Mouse (Mus musculus): ENCODE data around the gene Tubgcp6. TPM values are rescaled to one million over a fixed set of nuclear protein-coding genes. Genes with fewer than 3 reads are reported as not detected.

Tubgcp6 gene
- total RNA-seq, 2 experiments from 2014 or later = 7.2 to 7.3 TPM

DNA sequence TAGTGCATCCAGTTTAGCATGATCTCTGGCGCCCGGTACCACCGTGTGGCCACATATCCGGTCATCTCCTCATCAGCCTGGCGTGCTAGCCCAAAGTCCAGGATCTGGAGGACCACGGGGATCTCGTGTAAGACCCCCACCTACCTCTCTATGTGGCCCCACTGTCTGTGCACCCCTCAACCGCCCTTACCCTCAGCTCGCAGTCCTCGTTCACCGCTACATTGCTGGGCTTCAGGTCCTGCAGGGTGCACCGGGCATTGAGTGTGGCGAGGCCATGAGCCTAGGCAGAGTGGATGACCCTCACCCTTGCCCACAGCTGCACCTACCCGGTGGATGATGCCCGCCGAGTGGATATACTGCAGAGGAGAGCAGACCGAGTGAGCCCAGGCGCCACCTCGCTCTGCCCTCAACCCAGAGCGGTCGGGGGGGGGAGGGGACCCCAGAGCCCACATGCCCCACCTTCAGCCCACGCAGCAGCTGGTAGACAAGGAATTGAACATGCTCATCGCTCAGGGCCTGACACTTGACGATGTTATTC is 23.0 kb upstream of the Tubgcp6 start:
- intact Hi-C loops (cut with DNase I; ENCODE audit: low total_unique reads) = no loop called here
- DNase-seq = no peak

- intact Hi-C loops (cut with DNase I; ENCODE audit: low total_unique reads) = no loop called here
- DNase-seq = no peak
Measured at GRCm38 (mm10) chr15:89144965-89145364, 22.1 kb upstream of the Tubgcp6 start.

DNA sequence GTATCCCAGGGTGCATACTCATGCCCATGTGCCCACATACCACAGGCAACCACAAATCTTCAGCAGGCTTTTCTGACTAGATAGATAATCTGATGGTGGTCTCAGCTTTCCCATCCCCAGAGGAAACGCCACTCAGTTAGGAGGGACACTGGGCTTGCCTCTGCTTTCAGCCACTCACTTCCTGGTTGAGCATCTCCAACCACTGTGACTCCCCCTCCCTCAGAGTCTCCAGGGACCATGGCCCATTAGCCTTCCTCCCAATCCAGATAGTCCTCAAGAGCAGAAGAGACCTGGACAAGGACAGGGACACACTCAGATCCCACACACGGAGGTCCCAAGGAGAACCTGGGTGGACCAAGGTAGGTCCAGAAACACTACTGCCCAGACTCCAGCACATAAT is 20.2 kb upstream of the Tubgcp6 start:
- no peak for DNase-seq
- intact Hi-C loops (cut with DNase I; ENCODE audit: low total_unique reads) = no loop called here

DNA sequence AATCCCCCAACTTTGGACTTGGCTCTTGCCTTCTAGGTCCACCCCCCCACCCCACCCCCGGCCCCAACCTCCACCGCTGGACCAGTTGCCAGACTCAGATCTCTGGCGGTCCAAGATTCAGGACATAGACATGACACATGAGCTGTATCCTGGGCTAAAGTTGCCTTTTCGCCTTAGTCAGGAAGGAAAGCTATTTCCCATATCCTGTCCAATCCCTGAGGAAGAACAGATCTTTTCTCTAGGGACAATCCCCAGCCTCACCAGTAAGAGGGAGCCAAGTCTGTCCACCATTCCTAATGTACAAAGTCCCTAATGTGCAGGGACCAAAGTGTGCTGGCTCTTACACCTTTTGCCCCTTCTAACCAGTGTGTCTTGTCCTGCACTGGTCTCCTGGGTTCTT is 19.0 kb upstream of the Tubgcp6 start:
- intact Hi-C loops (cut with DNase I; ENCODE audit: low total_unique reads) = no loop called here
- no peak for DNase-seq

GRCm38 (mm10) chr15:89141443-89141842 is 18.5 kb upstream of the Tubgcp6 start:
- intact Hi-C loops (cut with DNase I; ENCODE audit: low total_unique reads) = no loop called here

DNA sequence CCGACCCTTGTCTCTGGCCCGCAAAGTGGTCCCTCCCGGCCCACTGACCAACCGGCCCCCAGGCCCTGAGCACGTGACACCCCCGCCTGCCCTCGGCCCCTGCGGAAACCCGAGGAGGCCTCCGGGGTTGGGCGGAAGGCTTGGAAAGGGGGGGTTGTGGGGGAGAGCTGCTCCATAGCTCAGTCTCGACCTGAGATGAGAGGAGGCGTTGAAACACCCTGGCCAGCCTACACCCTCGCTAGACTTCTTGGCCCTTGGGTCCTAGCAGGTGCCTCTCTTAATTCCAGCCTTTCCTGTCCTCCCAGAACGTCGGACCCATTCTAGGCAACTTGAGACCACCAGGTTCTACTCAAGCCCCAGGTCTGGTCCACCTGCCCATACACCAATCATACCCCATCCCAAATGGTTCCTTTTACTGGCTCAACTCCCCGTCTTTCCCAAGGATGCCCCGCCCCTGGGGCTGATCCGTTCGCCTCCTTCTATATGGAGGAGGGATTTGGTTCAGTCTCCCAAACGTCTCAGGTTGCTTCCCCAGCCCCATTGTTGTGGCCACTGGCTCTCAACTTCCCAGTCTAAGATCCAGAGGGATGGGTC is 17.8 kb upstream of the Tubgcp6 start, which contains the start of gene Mapk12:
Gene Mapk12, minus strand, starts transcription at position 45 of the 594 bp plus-strand sequence.
- intact Hi-C loops (cut with DNase I; ENCODE audit: low total_unique reads) = no loop called here
- DNase-seq = peak; percentile 80

More at GRCm38 (mm10) chr15:89141443-89141842, 18.5 kb upstream of the Tubgcp6 start:
- DNase-seq = no peak

GRCm38 (mm10) chr15:89140048-89140658 is 17.2 kb upstream of the Tubgcp6 start:
- intact Hi-C loops (cut with DNase I; ENCODE audit: low total_unique reads) = no loop called here
- peak; percentile 57 for DNase-seq

DNA sequence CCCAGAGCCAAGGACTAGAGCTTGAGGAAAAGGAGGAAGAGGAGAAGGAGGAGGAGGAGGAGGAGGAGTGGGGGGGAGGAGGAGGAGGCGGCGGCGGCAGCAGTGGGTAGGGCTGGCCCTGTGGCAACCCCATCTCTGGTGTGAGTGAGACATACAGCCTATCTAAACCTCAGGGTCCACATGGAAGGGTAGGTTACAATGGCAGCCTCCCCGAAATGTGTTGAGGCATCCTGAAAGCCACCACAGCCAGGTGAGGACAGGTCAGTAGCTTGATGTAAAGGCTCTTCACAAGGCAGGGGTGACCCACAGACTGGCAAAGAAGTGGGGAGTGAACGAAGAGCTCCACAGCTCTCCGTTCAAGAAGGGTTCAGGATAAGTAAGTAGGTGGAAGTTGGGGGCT is 15.6 kb upstream of the Tubgcp6 start:
- DNase-seq = no peak
- intact Hi-C loops (cut with DNase I; ENCODE audit: low total_unique reads) = no loop called here

GRCm38 (mm10) chr15:89138046-89138405 is 15.1 kb upstream of the Tubgcp6 start:
- intact Hi-C loops (cut with DNase I; ENCODE audit: low total_unique reads) = no loop called here

DNA sequence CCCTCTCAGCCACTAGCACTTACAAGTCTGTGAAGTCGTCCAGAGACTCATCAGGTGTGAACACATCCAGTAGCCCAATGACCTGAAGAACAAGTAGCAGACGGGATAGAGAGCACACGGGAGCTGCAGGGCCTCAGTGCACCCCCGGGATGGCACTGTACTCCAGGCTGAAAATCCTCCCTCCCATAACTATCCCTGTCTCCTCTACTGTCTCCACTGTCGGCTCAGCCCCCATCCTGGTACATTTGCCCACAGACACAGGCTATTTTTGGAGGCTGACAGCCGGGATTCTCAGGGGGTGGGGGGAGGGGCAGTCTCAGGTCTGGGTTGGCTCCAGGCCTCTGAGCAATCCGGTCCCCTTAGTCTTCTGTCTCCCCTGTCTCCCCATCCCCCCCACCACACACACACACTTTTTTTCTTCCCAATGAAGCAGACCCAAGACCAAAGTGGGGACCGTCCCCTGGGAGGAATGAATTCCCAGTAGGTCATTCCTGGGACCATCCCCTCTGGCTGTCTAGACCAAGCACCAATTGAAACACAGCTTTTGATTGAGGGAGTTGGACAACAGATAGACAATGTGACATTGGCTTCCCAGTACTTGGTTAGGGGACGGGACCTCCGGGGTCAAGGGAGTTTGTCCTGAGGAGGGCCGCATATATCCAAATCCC is 14.6 kb upstream of the Tubgcp6 start:
- intact Hi-C loops (cut with DNase I; ENCODE audit: low total_unique reads) = no loop called here
- no peak for DNase-seq

More at GRCm38 (mm10) chr15:89138046-89138405, 15.1 kb upstream of the Tubgcp6 start:
- no peak for DNase-seq

GRCm38 (mm10) chr15:89136461-89137155 is 13.7 kb upstream of the Tubgcp6 start:
- no peak for DNase-seq
- intact Hi-C loops (cut with DNase I; ENCODE audit: low total_unique reads) = no loop called here

GRCm38 (mm10) chr15:89131316-89131715 is 8.4 kb upstream of the Tubgcp6 start:
- intact Hi-C loops (cut with DNase I; ENCODE audit: low total_unique reads) = loop anchor here (5.0 kb wide), 1 partner anchor 76 kb away; no protein-coding TSS in a partner anchor
- DNase-seq = no peak

DNA sequence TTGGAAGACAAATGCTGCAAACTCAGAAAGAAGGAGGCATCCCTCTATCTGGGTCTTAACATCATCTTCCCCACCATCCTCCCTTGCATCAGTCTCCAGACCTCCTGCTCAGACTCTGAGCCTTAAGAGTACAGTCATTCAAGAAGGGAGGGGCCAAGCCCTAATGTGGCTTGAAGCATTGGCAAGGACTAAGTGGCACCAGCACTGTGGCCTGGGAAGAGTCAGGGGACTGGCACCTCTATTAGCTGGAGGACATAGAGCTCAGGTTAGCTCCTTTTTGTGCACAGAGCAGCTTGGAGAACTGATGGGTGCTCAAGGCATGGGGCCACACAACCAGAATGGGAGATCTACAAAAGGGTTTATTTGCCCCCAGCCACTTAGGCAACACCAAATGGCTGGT is 7.3 kb upstream of the Tubgcp6 start:
- intact Hi-C loops (cut with DNase I; ENCODE audit: low total_unique reads) = loop anchor here (5.0 kb wide), 1 partner anchor 77 kb away; no protein-coding TSS in a partner anchor
- no peak for DNase-seq

DNA sequence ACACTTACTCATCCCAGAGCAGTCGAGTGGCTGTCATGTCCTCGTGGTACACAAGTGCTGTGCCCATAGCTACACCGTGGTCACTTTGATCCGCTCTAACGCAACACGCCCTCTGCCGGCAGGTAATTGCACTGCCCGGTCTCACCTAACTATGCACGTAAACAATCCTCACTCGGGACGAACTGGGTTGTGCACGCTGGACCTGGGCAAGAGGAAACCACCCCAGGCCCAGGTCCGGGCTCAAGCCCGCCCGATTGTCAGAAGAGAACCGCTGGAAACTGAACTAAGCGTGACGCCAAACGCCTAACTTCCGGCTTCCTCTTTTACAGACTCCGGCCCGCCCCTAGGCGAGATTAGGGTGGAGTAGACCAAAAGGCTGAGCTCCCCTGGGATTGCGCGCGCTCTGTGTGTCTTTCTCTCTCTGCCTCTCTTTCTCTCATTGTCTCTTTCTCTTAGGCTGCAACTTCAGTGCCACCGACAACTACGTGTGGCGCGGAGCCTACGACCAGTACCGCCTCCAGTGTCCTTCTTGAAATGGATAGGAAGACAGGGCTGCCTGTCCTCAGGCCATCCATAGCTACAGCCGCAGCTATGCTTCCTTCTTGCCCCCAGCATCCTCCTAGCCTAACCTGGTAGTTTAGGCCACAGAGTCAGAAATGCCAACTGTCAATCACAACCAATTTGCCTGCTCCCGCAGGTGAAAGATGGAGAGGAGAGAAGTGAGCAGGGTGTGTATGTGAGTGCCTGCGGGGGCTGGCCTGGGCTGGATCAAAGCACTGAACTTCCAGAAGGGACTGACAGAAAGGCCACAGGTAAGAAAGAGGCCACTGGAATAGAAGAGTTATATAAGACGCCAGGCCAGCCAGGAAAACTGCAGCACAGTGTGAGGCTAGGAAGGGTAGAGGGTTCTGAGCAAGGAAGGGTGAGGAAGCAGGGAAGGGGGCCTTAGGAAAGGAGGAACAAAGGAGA is 5.8 kb upstream of the Tubgcp6 start, which contains the start of gene Hdac10:
Gene Hdac10, minus strand, starts transcription at position 319 of the 969 bp plus-strand sequence.
- intact Hi-C loops (cut with DNase I; ENCODE audit: low total_unique reads) = no loop called here
- peak; percentile 86 for DNase-seq

GRCm38 (mm10) chr15:89127364-89127940 is 4.5 kb upstream of the Tubgcp6 start:
- DNase-seq = no peak
- intact Hi-C loops (cut with DNase I; ENCODE audit: low total_unique reads) = no loop called here

DNA sequence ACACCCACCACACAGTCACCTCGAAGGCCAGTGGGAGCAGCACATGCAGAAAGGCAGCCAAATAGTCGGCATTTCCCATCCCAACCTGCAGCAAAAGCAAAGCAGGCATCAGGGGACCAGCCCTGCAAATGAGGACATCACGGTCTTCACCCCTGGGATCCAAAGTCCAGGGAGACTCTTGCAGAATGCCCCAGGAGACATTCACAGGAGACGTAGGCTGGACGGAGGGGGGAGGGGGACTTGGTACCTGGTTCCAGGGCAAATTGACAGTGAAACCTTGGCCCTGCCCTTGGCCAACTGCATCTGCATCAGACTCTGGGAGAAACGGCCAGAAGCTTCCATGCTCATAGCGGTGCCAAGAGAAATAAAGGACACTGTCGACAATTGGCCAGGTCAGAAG is 3.7 kb upstream of the Tubgcp6 start:
- intact Hi-C loops (cut with DNase I; ENCODE audit: low total_unique reads) = no loop called here
- DNase-seq = no peak

GRCm38 (mm10) chr15:89125351-89125750 is 2.4 kb upstream of the Tubgcp6 start:
- intact Hi-C loops (cut with DNase I; ENCODE audit: low total_unique reads) = no loop called here
- no peak for DNase-seq

GRCm38 (mm10) chr15:89124312-89124711 is 1.4 kb upstream of the Tubgcp6 start:
- no peak for DNase-seq
- intact Hi-C loops (cut with DNase I; ENCODE audit: low total_unique reads) = no loop called here
